Mouse (Mus musculus) layer of hippocampus, postnatal 14 days (tissue): ENCODE measurements around the gene Mrgpra2b. TPM values are rescaled to one million over a fixed set of nuclear protein-coding genes. Genes with fewer than 3 reads are reported as not detected.
"Not testable (repeated sequence)": the region's sequence is repeated elsewhere in the genome, so short reads cannot be mapped to it uniquely, and the experiment has no call there.

ENCODE experiments used
- DNase-seq, 2 experiments: peaks; one replicate each; pipeline ENCODE4 v3.0.0; 2021 to 2022; ENCODE audit warnings: low spot score in 2 of 2, mixed read lengths in 1 of 2
- long read RNA-seq, 2 experiments: library from polyadenylated mRNA; stranded (forward); transcript quantifications; one replicate each; pipeline ENCODE4 v2.0.0; 2021
- total RNA-seq, 2 experiments: library from RNA; stranded (reverse); gene quantifications; 2 replicates each; pipeline ENCODE4 v1.2.3; 2021

Gene Mrgpra2b
- total RNA-seq: not detected
- long read RNA-seq, experiment 1: 0 reads
- long read RNA-seq, experiment 2: 0 reads

- DNase-seq: no peak
Observed at GRCm38 (mm10) chr7:47528762-47529161, at the start of gene Mrgpra2b. Mrgpra2b (minus strand) TSS chr7:47528862.

GRCm38 (mm10) chr7:47516379-47516778, 12.3 kb downstream of the Mrgpra2b start:
- DNase-seq: no peak

GRCm38 (mm10) chr7:47515050-47515449, 13.6 kb downstream of the Mrgpra2b start:
- no peak for DNase-seq

GRCm38 (mm10) chr7:47502953-47503352, 25.7 kb downstream of the Mrgpra2b start:
- DNase-seq: no peak

- DNase-seq: not testable (repeated sequence)
Observed at GRCm38 (mm10) chr7:47491266-47491665, 37.4 kb downstream of the Mrgpra2b start.

- not testable (repeated sequence) for DNase-seq
Observed at GRCm38 (mm10) chr7:47489438-47489837, 39.2 kb downstream of the Mrgpra2b start.

- not testable (repeated sequence) for DNase-seq
Observed at GRCm38 (mm10) chr7:47483181-47483580, 45.5 kb downstream of the Mrgpra2b start.

GRCm38 (mm10) chr7:47473904-47474303, 54.8 kb downstream of the Mrgpra2b start:
- DNase-seq: not testable (repeated sequence)

- not testable (repeated sequence) for DNase-seq
Observed at GRCm38 (mm10) chr7:47465278-47465981, 63.2 kb downstream of the Mrgpra2b start.

- not testable (repeated sequence) for DNase-seq
Observed at GRCm38 (mm10) chr7:47452015-47452414, 76.6 kb downstream of the Mrgpra2b start, which contains the start of gene Mrgpra2a. Mrgpra2a (minus strand) TSS chr7:47452139.

- not testable (repeated sequence) for DNase-seq
Observed at GRCm38 (mm10) chr7:47445729-47446128, 82.9 kb downstream of the Mrgpra2b start.

GRCm38 (mm10) chr7:47436463-47436862, 92.2 kb downstream of the Mrgpra2b start:
- not testable (repeated sequence) for DNase-seq

GRCm38 (mm10) chr7:47427815-47428508, 100.7 kb downstream of the Mrgpra2b start:
- not testable (repeated sequence) for DNase-seq

Other genes starting within 250 kb of the Mrgpra2b start
- gene Mrgpra1, start 174.6 kb downstream of the Mrgpra2b start, total RNA-seq: not detected
- not detected for gene Mrgpra2a, start 76.7 kb downstream of the Mrgpra2b start, total RNA-seq
- not detected for gene Mrgpra3, start 72.5 kb upstream of the Mrgpra2b start, total RNA-seq